Mouse (Mus musculus) embryonic facial prominence, embryonic 14.5 days (tissue): ENCODE results near the gene Fzd2. TPM values are rescaled to one million over a fixed set of nuclear protein-coding genes. Genes with fewer than 3 reads are reported as not detected.

Experiments used
- ATAC-seq: fragments of 200-750 bp; cut with Nextera tagmentation; 2 replicates; pipeline ENCODE4 v1.8.0; 2017; ENCODE audit warnings: low read depth, moderate number of reproducible peaks, moderate TSS enrichment
- DNase-seq: peaks from one replicate; pipeline ENCODE4 v3.0.0-alpha.2; 2015; ENCODE audit warnings: low spot score
- H3K27ac ChIP-seq: fragments of 300-500 bp; sonication (generic); replicated peaks from 2 replicates; pipeline ENCODE4 v1.5.1; 2014; ENCODE audit warnings: low read depth, mild to moderate bottlenecking, low read length, moderate library complexity
- H3K27me3 ChIP-seq: fragments of 300-500 bp; sonication (generic); replicated peaks from 2 replicates; pipeline ENCODE4 v1.6.1; 2014; ENCODE audit warnings: low read length; ENCODE audit not compliant: control insufficient read depth, insufficient read depth
- H3K36me3 ChIP-seq: fragments of 300-500 bp; sonication (generic); 2 replicates; pipeline ENCODE4 v1.6.1; 2014; ENCODE audit warnings: low read length, mixed read lengths; ENCODE audit not compliant: control insufficient read depth, insufficient read depth
- H3K4me1 ChIP-seq: fragments of 300-500 bp; sonication (generic); 2 replicates; pipeline ENCODE4 v1.6.1; 2014; ENCODE audit warnings: antibody characterized with exemption, low read length; ENCODE audit not compliant: control insufficient read depth, insufficient read depth
- H3K4me2 ChIP-seq: fragments of 300-500 bp; sonication (generic); 2 replicates; pipeline ENCODE4 v1.6.1; 2014; ENCODE audit warnings: low read depth, mild to moderate bottlenecking, low read length, moderate library complexity, mixed read lengths
- H3K4me3 ChIP-seq: fragments of 300-500 bp; sonication (generic); 2 replicates; pipeline ENCODE4 v1.5.1; 2014; ENCODE audit warnings: low read depth, mild to moderate bottlenecking, low read length
- H3K9ac ChIP-seq: fragments of 300-500 bp; sonication (generic); 2 replicates; pipeline ENCODE4 v1.6.1; 2014; ENCODE audit warnings: low read depth, mild to moderate bottlenecking, low read length, moderate library complexity, mixed read lengths
- H3K9me3 ChIP-seq: fragments of 300-500 bp; sonication (generic); 2 replicates; pipeline ENCODE4 v1.6.1; 2016; ENCODE audit warnings: low read length; ENCODE audit not compliant: control insufficient read depth
- WGBS: fragments of 180-500 bp; shearing (Covaris S2); extraction: QIAGEN DNeasy Blood & Tissue Kit; methylation state at CpG from one replicate; pipeline ENCODE4 v1.1.7; 2014; 5-methylcytosine and 5-hydroxymethylcytosine counted together
- polyA plus RNA-seq: library from polyadenylated mRNA; unstranded; fragments of >200 nt; fragmentation: Nextera tagmentation; extraction: Ambion mirVana; gene quantifications from 2 replicates; pipeline ENCODE4 v1.2.1, GENCODE M21; 2014

Gene Fzd2
- polyA plus RNA-seq, 1 experiment from 2014 or later, result 41.7 TPM

DNA sequence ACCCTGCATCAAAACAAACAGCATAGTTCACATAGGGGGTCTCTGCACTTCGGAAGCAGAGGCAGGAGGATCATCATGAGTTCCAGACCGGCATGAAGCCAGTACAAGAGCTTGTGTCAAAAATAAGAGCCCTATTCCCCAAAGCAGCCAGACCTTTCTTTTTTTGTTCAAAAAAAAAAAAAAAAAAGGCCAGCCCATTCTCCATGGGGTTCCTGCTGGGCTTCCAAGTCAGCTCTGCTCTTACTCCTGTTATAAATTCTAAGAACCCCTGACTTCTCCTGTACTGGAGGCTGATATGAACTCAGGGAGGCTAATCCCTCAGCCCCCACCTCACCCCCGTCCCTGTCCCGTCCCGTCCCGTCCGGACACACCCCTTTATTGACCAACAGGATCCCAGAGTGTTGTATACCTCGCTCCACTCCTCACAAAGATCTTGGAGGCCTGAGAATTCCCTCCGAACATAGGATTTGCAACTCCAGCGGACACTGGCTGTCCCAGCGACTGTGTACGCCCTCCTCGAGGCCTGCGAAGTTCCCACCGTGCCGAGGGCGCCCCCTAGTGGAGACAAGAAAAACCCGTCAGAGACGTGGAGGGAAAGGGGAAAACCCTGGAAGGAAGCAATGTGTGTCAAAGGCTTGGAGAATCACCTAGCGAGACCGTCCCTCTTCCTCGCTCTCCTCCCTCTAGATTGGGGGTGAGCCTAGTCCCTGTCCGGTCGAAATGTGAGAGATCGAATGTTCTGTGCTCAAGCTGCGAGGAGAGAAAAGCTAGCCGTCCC lies 25.7 kb upstream of the Fzd2 start:
- Histone ChIP-seq H3K27ac (peak overlapping the region; percentile 95), H3K4me2 (peak overlapping the region; percentile 57), H3K27me3 (no peaks in the 10 kb centered on the region), H3K9me3 (no peaks in the 10 kb centered on the region), H3K36me3 (no peaks in the 10 kb centered on the region), H3K4me3 (peak overlapping the region; percentile 42), H3K4me1 (peaks cover 39% of the 10 kb centered on the region), H3K9ac (peak overlapping the region; percentile 75)
- DNase-seq (peak; percentile 92), ATAC-seq (peak; percentile 79)
- WGBS, result 7% methylated on average over 24 of the region's 27 CpGs

DNA sequence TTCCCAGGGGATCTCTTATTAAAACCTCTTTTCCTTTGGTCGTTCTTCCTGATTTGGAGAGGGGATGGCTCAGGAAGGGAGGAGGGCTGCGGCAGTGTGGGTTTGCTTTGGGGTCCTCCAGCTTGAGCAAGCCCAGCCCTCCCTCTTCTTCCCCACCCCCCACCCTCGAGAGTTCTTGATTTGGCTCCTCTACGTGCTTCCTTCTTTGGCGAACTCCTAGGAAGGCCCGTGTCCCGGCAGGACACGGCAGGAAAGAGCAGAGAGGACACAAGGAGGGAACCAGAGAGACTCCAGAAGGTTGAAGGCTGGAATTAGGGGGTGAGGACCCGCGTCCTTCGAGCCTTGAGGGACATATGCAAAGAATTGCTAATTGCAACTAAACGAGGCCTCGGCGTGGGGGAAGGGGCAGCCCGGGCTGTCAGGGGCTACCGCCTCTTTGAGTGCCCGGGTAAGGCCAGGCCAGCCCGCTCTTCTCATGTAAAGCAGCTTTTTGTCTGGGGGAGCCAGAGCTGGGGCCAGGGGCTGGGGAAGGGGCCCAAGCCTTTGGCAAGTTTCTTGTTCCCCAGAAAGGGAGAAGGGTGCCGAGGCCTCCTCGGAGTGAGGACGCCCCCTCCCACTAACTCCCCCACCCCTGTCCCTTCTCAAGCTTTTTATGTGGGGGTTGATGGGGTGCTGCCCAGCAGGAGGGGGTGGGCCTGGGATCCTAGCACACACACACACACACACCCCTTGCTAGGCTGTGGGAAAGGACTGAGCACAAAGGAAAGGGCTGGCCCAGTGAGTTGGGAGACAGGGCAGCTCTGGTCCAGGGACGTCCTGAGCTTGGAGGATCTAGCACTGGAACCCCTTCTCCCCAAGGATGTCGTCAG lies 24.8 kb upstream of the Fzd2 start, which contains the start of gene Gm11627:
Gm11627 (minus strand) TSS at position 297 of the 869 bp plus-strand sequence.
- DNase-seq (peak; percentile 75), ATAC-seq (peak; percentile 49)
- Histone ChIP-seq H3K27ac (peak within 1 kb of the TSS; percentile 95), H3K36me3 (no peaks in the 10 kb centered on the region), H3K9ac (peak within 1 kb of the TSS; percentile 75), H3K4me1 (peaks cover 39% of the 10 kb centered on the region), H3K9me3 (no peaks in the 10 kb centered on the region), H3K4me2 (peak within 1 kb of the TSS; percentile 57), H3K4me3 (peak within 1 kb of the TSS; percentile 42), H3K27me3 (no peaks in the 10 kb centered on the region)
- WGBS, result 9% methylated on average over 18 of the region's 23 CpGs

DNA sequence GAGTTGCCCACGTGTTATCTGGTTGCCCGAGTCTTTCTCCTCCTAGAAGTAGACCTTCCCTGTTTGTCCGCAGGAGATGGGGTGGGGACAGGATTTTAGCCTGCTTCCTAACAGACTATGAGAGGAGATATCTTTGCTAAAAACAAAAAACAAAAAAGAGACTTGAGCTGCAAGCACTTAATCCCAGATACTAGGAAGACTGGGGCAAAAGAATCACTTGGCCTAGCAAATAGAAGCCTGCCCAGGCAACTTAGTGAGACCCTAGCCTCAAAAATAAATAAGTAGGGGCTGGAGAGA lies 24.2 kb upstream of the Fzd2 start:
- Histone ChIP-seq H3K27ac (peak overlapping the region; percentile 95), H3K4me1 (peaks cover 39% of the 10 kb centered on the region), H3K4me3 (peak overlapping the region; percentile 42), H3K9me3 (no peaks in the 10 kb centered on the region), H3K4me2 (peak overlapping the region; percentile 57), H3K9ac (peak overlapping the region; percentile 75), H3K36me3 (no peaks in the 10 kb centered on the region), H3K27me3 (no peaks in the 10 kb centered on the region)
- 56% methylated on average over 3 of the region's 3 CpGs for WGBS
- ATAC-seq (no peak), DNase-seq (no peak)

DNA sequence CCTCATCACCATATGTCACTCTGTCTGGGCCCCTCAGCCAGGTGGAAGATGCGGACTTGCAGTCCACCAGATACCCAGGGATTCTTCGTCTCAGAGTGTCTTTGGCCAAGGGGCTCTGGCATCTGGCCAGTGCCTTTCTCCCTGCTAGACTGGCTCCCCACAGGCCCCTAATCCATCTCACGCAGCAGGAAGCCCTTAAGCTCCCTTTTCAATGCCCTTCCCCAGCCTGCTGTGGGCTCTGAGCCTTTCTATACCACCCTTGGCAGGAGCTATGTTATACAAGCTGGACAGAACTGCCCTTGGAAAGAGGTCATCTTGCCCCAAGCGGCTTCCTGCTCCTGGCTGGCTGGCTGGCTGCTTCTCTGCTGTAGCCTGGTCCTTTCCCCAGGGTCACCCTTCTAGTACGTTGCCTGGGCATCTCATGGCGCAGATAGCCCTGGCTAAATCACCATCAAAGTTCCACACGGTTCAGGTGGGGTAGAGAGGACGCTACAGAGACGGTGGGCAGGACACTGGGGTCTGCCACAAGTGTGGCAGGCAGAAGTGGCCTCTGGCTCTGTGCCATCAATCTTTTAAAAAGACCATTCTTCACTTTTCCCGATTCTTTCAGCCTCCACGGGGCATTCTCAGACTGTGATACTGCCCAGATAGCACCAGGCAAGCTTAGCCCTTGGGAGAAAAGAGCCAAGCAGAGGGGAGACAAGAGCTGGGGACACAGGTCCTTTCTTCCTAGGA lies 22.7 kb upstream of the Fzd2 start:
- no peak overlapping the region for H3K4me3 ChIP-seq
- H3K27ac ChIP-seq, result peak overlapping the region; percentile 52
- WGBS, result 21% methylated on average over 11 of the region's 11 CpGs
- H3K4me1 ChIP-seq, result peaks cover 39% of the 10 kb centered on the region
- no peaks in the 10 kb centered on the region for H3K27me3 ChIP-seq
- H3K4me2 ChIP-seq, result no peak overlapping the region
- ATAC-seq (no peak; the same call in 1 of the 2 replicates), DNase-seq (peak; percentile 63)
- peak overlapping the region; percentile 20; the same call in 1 of the 2 replicates for H3K9ac ChIP-seq
- H3K9me3 ChIP-seq, result no peaks in the 10 kb centered on the region
- no peaks in the 10 kb centered on the region for H3K36me3 ChIP-seq

DNA sequence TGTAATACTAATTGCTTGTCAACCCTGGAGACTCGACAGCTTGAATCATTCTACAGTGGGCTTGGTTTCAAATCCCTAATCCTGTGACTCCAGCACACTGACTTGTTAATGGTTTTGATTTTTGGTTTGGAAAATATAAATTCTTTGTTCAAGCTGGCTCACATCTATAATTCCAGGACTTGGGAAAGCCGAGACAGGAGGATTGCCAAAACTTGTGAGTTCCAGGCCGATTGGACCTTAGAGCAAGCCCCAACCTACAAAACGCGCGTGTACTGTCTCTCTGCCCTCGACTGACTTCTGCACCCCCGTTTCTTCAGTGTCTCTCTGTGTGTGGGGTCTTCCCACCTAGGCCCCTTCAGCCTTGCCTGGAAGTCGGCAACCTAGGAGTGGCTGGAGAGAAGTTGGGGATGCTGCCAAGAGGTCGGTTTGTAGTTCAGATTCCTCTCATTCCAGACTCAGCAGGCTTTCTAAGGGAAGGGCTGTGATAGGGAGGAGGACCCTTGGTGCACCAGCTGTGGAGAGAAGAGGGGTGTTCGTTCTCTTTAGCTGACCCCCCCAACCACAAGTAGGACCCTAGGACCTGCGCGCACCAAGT lies 22.1 kb upstream of the Fzd2 start:
- no peaks in the 10 kb centered on the region; the same call in 1 of the 2 replicates for H3K9me3 ChIP-seq
- no peak overlapping the region for H3K9ac ChIP-seq
- no peak overlapping the region for H3K4me2 ChIP-seq
- no peaks in the 10 kb centered on the region for H3K27me3 ChIP-seq
- DNase-seq, result peak; percentile 88
- peaks cover 39% of the 10 kb centered on the region for H3K4me1 ChIP-seq
- H3K36me3 ChIP-seq, result no peaks in the 10 kb centered on the region
- no peak overlapping the region for H3K4me3 ChIP-seq
- peak overlapping the region; percentile 52 for H3K27ac ChIP-seq
- peak; percentile 24; the same call in 1 of the 2 replicates for ATAC-seq
- WGBS, result 10% methylated on average over 13 of the region's 13 CpGs

DNA sequence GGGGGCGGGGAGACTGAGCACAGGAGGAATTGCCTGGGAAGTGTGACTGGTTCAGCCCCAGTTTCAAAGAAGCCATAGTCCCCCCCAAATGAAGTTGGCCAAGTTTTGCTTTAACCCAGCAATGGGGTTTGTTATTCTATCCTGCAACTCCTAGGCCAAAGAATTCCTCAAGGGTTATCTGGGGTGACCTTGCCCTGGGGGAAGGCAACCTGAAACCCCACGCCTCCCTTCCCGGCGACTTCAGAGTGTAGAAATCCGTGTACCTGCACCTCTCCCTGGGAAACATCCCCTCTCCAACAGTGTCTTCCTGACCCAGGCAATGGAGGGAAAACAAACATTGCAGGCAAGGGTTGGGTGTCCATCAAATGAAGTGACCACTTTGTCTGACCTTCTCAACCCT lies 21.5 kb upstream of the Fzd2 start:
- no peaks in the 10 kb centered on the region for H3K36me3 ChIP-seq
- H3K9me3 ChIP-seq, result no peaks in the 10 kb centered on the region; the same call in 1 of the 2 replicates
- ATAC-seq, result no peak
- H3K4me1 ChIP-seq, result peaks cover 39% of the 10 kb centered on the region
- no peak overlapping the region for H3K4me3 ChIP-seq
- H3K9ac ChIP-seq, result no peak overlapping the region
- WGBS, result 16% methylated on average over 5 of the region's 5 CpGs
- no peaks in the 10 kb centered on the region for H3K27me3 ChIP-seq
- H3K4me2 ChIP-seq, result no peak overlapping the region
- H3K27ac ChIP-seq, result peak overlapping the region; percentile 52
- DNase-seq, result no peak

DNA sequence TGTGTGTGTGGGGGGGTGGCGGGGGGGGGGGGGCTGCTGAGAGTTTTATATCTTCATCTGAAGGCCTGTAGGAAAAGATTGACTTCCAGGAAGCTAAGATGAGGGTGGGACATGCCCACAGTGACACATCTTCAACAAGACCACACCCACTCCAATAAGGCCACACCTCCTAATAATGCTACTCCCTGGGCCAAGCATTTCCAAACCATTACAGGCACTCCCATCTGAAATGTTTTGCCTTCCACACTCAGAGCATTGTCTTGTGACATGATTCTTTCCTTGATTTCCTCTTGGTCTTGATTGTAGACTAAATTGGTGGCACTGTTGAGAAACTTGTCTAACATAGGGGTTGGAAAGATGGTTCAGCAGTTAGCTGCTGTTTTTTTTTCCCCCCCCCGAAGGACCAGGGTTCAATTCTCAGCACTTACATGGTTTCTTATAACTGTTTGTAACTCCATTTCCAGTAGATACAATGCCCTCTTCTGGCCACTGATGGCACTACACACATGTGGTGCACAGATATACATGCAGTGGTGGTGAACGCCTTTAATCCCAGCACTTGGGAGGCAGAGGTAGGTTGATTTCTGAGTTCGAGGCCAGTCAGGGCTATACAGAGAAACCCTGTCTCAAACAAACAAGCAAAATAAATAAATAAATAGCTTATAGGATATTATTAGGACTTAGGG lies 17.6 kb upstream of the Fzd2 start:
- Histone ChIP-seq H3K36me3 (no peaks in the 10 kb centered on the region), H3K27ac (no peak overlapping the region), H3K4me3 (no peak overlapping the region), H3K9me3 (no peaks in the 10 kb centered on the region; the same call in 1 of the 2 replicates), H3K9ac (no peak overlapping the region), H3K4me1 (peaks cover 11% of the 10 kb centered on the region), H3K27me3 (no peaks in the 10 kb centered on the region), H3K4me2 (no peak overlapping the region)
- 92% methylated on average over 3 of the region's 4 CpGs for WGBS
- ATAC-seq, result no peak
- no peak for DNase-seq
